Mouse (Mus musculus) midbrain, embryonic 13.5 days (tissue): Measurements from ENCODE around the gene Ppm1g. TPM values are rescaled to one million over a fixed set of nuclear protein-coding genes. Genes with fewer than 3 reads are reported as not detected.
"Not testable (repeated sequence)": the region's sequence is repeated elsewhere in the genome, so short reads cannot be mapped to it uniquely, and the experiment has no call there.

Experiments
- ATAC-seq: fragments of 200-750 bp; cut with Nextera tagmentation; 2 replicates; pipeline ENCODE4 v1.8.0; 2017; ENCODE audit warnings: mild to moderate bottlenecking, moderate TSS enrichment, moderate library complexity
- H3K27ac ChIP-seq: fragments of 300-500 bp; sonication (generic); 2 replicates; pipeline ENCODE4 v1.5.1; 2015; ENCODE audit warnings: inconsistent platforms, mild to moderate bottlenecking, moderate library complexity
- H3K27me3 ChIP-seq: fragments of 300-500 bp; sonication (generic); 2 replicates; pipeline ENCODE4 v1.6.1; 2015; ENCODE audit warnings: mild to moderate bottlenecking, inconsistent platforms
- H3K36me3 ChIP-seq: fragments of 300-500 bp; sonication (generic); 2 replicates; pipeline ENCODE4 v1.6.1; 2015; ENCODE audit warnings: mild to moderate bottlenecking, inconsistent platforms
- H3K4me1 ChIP-seq: fragments of 300-500 bp; sonication (generic); replicated peaks from 2 replicates; pipeline ENCODE4 v1.6.1; 2015; ENCODE audit warnings: inconsistent platforms
- H3K4me2 ChIP-seq: fragments of 300-500 bp; sonication (generic); replicated peaks from 2 replicates; pipeline ENCODE4 v1.6.1; 2015; ENCODE audit warnings: moderate library complexity, mild to moderate bottlenecking, inconsistent platforms
- H3K4me3 ChIP-seq: fragments of 300-500 bp; sonication (generic); replicated peaks from 2 replicates; pipeline ENCODE4 v1.5.1; 2015; ENCODE audit warnings: mild to moderate bottlenecking, inconsistent platforms
- H3K9ac ChIP-seq: fragments of 300-500 bp; sonication (generic); replicated peaks from 2 replicates; pipeline ENCODE4 v1.6.1; 2015; ENCODE audit warnings: mild to moderate bottlenecking, inconsistent platforms
- H3K9me3 ChIP-seq: fragments of 300-500 bp; sonication (generic); 2 replicates; pipeline ENCODE4 v1.6.1; 2016; ENCODE audit warnings: mild to moderate bottlenecking, inconsistent platforms
- WGBS: fragments of 180-500 bp; shearing (Covaris S2); methylation state at CpG from one replicate; pipeline ENCODE4 v1.1.7; 2015; 5-methylcytosine and 5-hydroxymethylcytosine counted together
- polyA plus RNA-seq: library from polyadenylated mRNA; unstranded; fragments of >200 nt; fragmentation: Nextera tagmentation; extraction: Ambion mirVana; gene quantifications from 2 replicates; pipeline ENCODE4 v1.2.1, GENCODE M21; 2015

Gene Ppm1g
- polyA plus RNA-seq, 1 experiment from 2014 or later = 175 TPM

DNA sequence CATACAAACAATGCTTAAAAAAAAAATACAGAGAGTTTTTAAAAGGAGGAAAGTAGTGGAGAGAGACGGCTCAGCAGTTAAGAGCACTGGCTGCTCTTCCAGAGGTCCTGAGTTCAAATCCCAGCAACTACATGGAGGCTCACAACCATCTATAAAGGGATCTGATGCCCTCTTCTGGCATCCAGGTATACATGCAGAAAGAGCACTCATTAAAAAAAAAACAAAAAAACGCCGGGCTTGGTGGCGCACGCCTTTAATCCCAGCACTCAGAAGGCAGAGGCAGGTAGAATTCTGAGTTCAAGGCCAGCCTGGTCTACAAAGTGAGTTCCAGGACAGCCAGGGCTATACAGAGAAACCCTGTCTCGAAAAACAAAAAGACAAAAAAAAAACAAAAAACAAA, 3.9 kb downstream of the Ppm1g start:
- not testable (repeated sequence) for H3K4me3 ChIP-seq, H3K9me3 ChIP-seq, H3K9ac ChIP-seq, H3K27ac ChIP-seq, H3K4me2 ChIP-seq, H3K36me3 ChIP-seq, H3K27me3 ChIP-seq, ATAC-seq
- 90% methylated on average over 6 of the region's 6 CpGs for WGBS
- peaks cover 22% of the 10 kb centered on the region for H3K4me1 ChIP-seq

DNA sequence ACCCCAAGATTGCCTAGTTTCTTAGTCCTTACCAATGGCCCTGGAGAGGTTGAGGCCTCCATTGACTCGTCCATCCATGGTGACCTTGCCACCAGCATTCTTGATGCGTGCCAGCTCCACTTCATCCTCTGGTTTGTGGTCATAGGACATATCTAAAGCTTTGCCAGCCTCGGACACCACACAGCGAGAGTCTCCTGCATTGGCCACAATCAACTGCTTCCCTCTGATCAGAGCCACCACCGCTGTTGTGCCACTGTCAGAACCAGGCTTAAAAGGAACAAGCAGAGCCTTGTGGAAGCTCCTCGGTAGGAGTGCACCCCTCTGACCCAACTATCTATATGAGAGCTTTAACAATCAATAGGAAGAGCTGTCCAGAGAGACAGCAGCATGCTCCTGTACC, 16.1 kb downstream of the Ppm1g start:
- Histone ChIP-seq H3K4me2 (no peak overlapping the region), H3K9me3 (peaks cover 5% of the 10 kb centered on the region), H3K27ac (no peak overlapping the region), H3K4me1 (peaks cover 24% of the 10 kb centered on the region), H3K36me3 (peaks cover 69% of the 10 kb centered on the region), H3K4me3 (no peak overlapping the region), H3K27me3 (no peaks in the 10 kb centered on the region), H3K9ac (no peak overlapping the region)
- ATAC-seq = no peak
- 96% methylated on average over 6 of the region's 6 CpGs for WGBS

DNA sequence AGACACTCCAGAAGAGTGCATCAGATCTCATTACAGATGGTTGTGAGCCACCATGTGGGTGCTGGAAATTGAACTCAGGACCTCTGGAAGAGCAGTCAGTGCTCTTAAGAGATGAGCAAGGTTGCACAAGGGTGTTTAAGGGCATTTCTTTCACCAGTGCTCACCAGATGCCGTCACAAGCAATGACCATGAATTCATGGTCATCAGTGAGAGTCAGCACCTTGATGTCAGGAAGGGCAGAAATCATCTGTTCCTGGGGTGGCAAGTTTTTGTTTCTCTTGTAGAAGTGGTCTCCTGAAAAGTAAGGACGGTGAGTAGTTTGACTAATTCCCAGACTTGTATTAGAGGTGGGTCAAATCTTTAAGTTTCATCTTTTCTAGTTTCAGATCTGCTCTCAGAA, 16.6 kb downstream of the Ppm1g start:
- peaks cover 74% of the 10 kb centered on the region for H3K36me3 ChIP-seq
- no peaks in the 10 kb centered on the region for H3K27me3 ChIP-seq
- no peak overlapping the region for H3K4me3 ChIP-seq
- 86% methylated on average over 2 of the region's 2 CpGs for WGBS
- no peak overlapping the region for H3K4me2 ChIP-seq
- peaks cover 5% of the 10 kb centered on the region for H3K9me3 ChIP-seq
- ATAC-seq = no peak
- H3K27ac ChIP-seq = no peak overlapping the region
- peaks cover 24% of the 10 kb centered on the region for H3K4me1 ChIP-seq
- H3K9ac ChIP-seq = no peak overlapping the region

DNA sequence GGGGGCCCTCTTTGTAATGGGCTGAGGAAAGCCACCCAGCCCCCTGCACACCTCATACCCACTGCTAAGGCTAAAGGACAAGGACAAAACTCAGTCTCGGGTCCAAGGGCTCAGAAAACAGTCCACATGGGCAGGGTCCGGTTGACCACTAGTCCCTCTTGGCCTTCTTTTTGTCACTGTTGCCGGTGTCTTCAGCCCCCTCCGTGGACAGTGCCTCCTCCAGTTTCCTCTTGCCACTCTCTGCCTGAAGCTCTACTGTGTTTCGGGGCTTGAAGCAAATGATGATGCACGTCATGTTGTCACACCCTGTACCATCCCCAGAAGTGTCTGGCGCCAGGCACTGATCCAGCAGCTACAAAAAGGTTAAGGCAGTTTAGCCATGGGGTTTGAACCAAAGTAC, 17.6 kb downstream of the Ppm1g start:
- WGBS = 82% methylated on average over 7 of the region's 7 CpGs
- peaks cover 24% of the 10 kb centered on the region for H3K4me1 ChIP-seq
- peaks cover 78% of the 10 kb centered on the region for H3K36me3 ChIP-seq
- peak overlapping the region; percentile 73 for H3K4me3 ChIP-seq
- H3K27ac ChIP-seq = peak overlapping the region; percentile 79
- H3K4me2 ChIP-seq = peak overlapping the region; percentile 92
- H3K9me3 ChIP-seq = peaks cover 5% of the 10 kb centered on the region
- no peaks in the 10 kb centered on the region for H3K27me3 ChIP-seq
- peak overlapping the region; percentile 44; the same call in 1 of the 2 replicates for H3K9ac ChIP-seq
- no peak for ATAC-seq

- Histone ChIP-seq H3K27me3 (no peaks in the 10 kb centered on the region), H3K4me2 (peak within 1 kb of the TSS; percentile 92), H3K9me3 (peaks cover 5% of the 10 kb centered on the region), H3K36me3 (peaks cover 78% of the 10 kb centered on the region), H3K9ac (peak within 1 kb of the TSS; percentile 89), H3K4me1 (peaks cover 24% of the 10 kb centered on the region), H3K4me3 (peak within 1 kb of the TSS; percentile 73), H3K27ac (peak within 1 kb of the TSS; percentile 82)
- under 1% methylated on average over 53 of the region's 53 CpGs for WGBS
- ATAC-seq = peak; percentile 98
Measured at GRCm38 (mm10) chr5:31201742-31202590, 18.5 kb downstream of the Ppm1g start, which contains the start of gene Zfp513. Gene Zfp513 (minus strand): TSS chr5:31202303.

GRCm38 (mm10) chr5:31201042-31201741, 19.3 kb downstream of the Ppm1g start:
- H3K36me3 ChIP-seq = peaks cover 80% of the 10 kb centered on the region
- 21% methylated on average over 13 of the region's 13 CpGs for WGBS

DNA sequence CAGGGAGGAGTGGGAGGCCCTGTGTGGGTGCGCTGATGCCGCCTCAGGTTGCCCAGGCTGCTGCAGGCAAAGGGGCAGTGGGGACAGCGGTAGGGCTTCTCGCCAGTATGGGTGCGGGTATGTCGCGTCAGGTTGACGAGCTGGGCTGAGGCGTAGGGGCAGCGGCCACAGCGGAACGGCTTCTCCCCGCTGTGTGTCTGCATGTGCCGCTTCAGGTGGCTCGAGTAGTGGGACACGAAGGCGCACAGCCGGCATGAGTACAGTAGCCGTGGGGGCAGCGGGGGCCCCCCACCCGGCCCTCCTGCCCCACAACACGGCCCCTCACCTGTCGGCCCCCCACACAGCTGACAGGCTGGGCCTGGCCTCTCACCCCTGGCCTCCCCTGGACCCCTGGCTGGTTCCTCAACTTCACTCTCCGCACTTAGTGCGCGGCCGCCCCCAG, 20.1 kb downstream of the Ppm1g start:
- Histone ChIP-seq H3K4me2 (peak overlapping the region; percentile 92), H3K9ac (no peak overlapping the region; the same call in 1 of the 2 replicates)
- 88% methylated on average over 27 of the region's 27 CpGs for WGBS

More at GRCm38 (mm10) chr5:31201042-31201741, 19.3 kb downstream of the Ppm1g start:
- peak overlapping the region; percentile 89 for H3K9ac ChIP-seq
- H3K4me3 ChIP-seq = peak overlapping the region; percentile 73
- H3K4me1 ChIP-seq = peaks cover 24% of the 10 kb centered on the region
- no peak for ATAC-seq
- peak overlapping the region; percentile 82 for H3K27ac ChIP-seq
- H3K4me2 ChIP-seq = peak overlapping the region; percentile 92
- H3K9me3 ChIP-seq = peaks cover 5% of the 10 kb centered on the region
- no peaks in the 10 kb centered on the region for H3K27me3 ChIP-seq

DNA sequence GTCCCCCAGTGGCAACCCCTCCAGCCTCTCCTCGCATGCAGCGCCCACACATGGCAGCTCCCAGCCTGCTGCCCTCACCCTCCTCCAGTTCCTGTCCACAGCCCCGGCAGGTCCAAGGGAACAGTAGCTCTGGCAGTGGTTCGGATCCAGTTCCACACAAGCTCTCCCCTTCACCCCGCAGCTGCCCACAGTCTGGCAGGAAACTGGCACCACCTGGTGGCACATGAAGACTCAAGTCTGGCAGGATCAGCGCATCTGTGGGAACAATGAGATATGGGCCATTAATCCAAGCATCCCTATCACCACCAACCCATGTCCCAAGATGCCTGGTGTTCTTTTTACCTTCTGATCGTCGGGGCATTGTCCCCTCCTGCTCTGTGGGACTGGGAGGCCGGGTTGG, 20.6 kb downstream of the Ppm1g start:
- H3K4me3 ChIP-seq = peak overlapping the region; percentile 73; the same call in 1 of the 2 replicates
- ATAC-seq = no peak

More for the DNA sequence above, 20.1 kb downstream of the Ppm1g start:
- Histone ChIP-seq H3K4me3 (peak overlapping the region; percentile 73), H3K27me3 (no peaks in the 10 kb centered on the region), H3K9me3 (peaks cover 5% of the 10 kb centered on the region), H3K4me1 (peaks cover 24% of the 10 kb centered on the region), H3K36me3 (peaks cover 81% of the 10 kb centered on the region), H3K27ac (no peak overlapping the region)
- no peak for ATAC-seq

GRCm38 (mm10) chr5:31199321-31199892, 21.1 kb downstream of the Ppm1g start:
- H3K4me2 ChIP-seq = no peak overlapping the region
- WGBS = 93% methylated on average over 19 of the region's 19 CpGs
- no peak overlapping the region for H3K27ac ChIP-seq
- no peak overlapping the region for H3K9ac ChIP-seq
- H3K4me1 ChIP-seq = peaks cover 28% of the 10 kb centered on the region
- ATAC-seq = no peak
- H3K9me3 ChIP-seq = peaks cover 5% of the 10 kb centered on the region
- H3K36me3 ChIP-seq = peaks cover 81% of the 10 kb centered on the region
- no peaks in the 10 kb centered on the region for H3K27me3 ChIP-seq
- H3K4me3 ChIP-seq = no peak overlapping the region

More for the DNA sequence above, 20.6 kb downstream of the Ppm1g start:
- Histone ChIP-seq H3K27me3 (no peaks in the 10 kb centered on the region), H3K4me1 (peaks cover 24% of the 10 kb centered on the region), H3K4me2 (no peak overlapping the region), H3K9me3 (peaks cover 5% of the 10 kb centered on the region), H3K27ac (no peak overlapping the region), H3K9ac (no peak overlapping the region), H3K36me3 (peaks cover 81% of the 10 kb centered on the region)
- 89% methylated on average over 9 of the region's 9 CpGs for whole genome bisulfite sequencing

- H3K4me2 ChIP-seq = no peak overlapping the region
- ATAC-seq = no peak
- H3K27me3 ChIP-seq = no peaks in the 10 kb centered on the region
- no peak overlapping the region for H3K9ac ChIP-seq
- no peak overlapping the region for H3K4me3 ChIP-seq
- H3K9me3 ChIP-seq = peaks cover 5% of the 10 kb centered on the region
- H3K27ac ChIP-seq = no peak overlapping the region
- H3K4me1 ChIP-seq = peaks cover 34% of the 10 kb centered on the region
- peaks cover 74% of the 10 kb centered on the region for H3K36me3 ChIP-seq
- 87% methylated on average over 5 of the region's 5 CpGs for WGBS
Measured at GRCm38 (mm10) chr5:31198616-31199320, 21.7 kb downstream of the Ppm1g start.

- no peak overlapping the region for H3K4me2 ChIP-seq
- no peak overlapping the region for H3K27ac ChIP-seq
- H3K9me3 ChIP-seq = peaks cover 5% of the 10 kb centered on the region
- WGBS = 83% methylated on average over 9 of the region's 9 CpGs
- no peak overlapping the region for H3K9ac ChIP-seq
- H3K4me3 ChIP-seq = no peak overlapping the region
- H3K27me3 ChIP-seq = no peaks in the 10 kb centered on the region
- ATAC-seq = no peak
- peaks cover 35% of the 10 kb centered on the region for H3K4me1 ChIP-seq
- peaks cover 68% of the 10 kb centered on the region for H3K36me3 ChIP-seq
Measured at GRCm38 (mm10) chr5:31198170-31198569, 22.3 kb downstream of the Ppm1g start.
